Mouse (Mus musculus): ENCODE results near the gene Krtap4-1. TPM values are rescaled to one million over a fixed set of nuclear protein-coding genes. Genes with fewer than 3 reads are reported as not detected.
"Not testable (repeated sequence)": the region's sequence is repeated elsewhere in the genome, so short reads cannot be mapped to it uniquely, and the experiment has no call there.

Gene Krtap4-1
- polyA plus RNA-seq (2014; fragmentation: Nextera tagmentation; extraction: Ambion mirVana), result not detected in 2 replicates

- Histone ChIP-seq H3K9me3 (ENCODE audit: control insufficient read depth, low read length) (no peaks in the 10 kb centered on the region), H3K27me3 (ENCODE audit: control insufficient read depth, insufficient read depth, low read length) (no peaks in the 10 kb centered on the region), H3K4me3 (ENCODE audit: low read depth, low read length) (no peak within 1 kb of the TSS), H3K4me2 (ENCODE audit: low read depth, low read length, severe bottlenecking) (no peak within 1 kb of the TSS), H3K4me1 (replicated peaks; ENCODE audit: control insufficient read depth, insufficient read depth, low read length) (no peaks in the 10 kb centered on the region), H3K9ac (ENCODE audit: low read length) (no peak within 1 kb of the TSS), H3K36me3 (ENCODE audit: control insufficient read depth, insufficient read depth, low read length) (no peaks in the 10 kb centered on the region), H3K27ac (ENCODE audit: low read depth, low read length) (no peak within 1 kb of the TSS)
- DNase-seq (ENCODE audit: low spot score) (no peak), ATAC-seq (replicated peaks; ENCODE audit: low FRiP score) (no peak)
- WGBS, result 82% methylated on average over 4 of the region's 4 CpGs
Observed at GRCm38 (mm10) chr11:99628138-99628537, at the start of gene Krtap4-1. Gene Krtap4-1, minus strand, starts transcription at chr11:99628238.

- no peaks in the 10 kb centered on the region for H3K36me3 ChIP-seq (ENCODE audit: control insufficient read depth, insufficient read depth, low read length)
- H3K27ac ChIP-seq (ENCODE audit: low read depth, low read length), result no peak within 1 kb of the TSS
- no peak for ATAC-seq (replicated peaks; ENCODE audit: low FRiP score)
- no peaks in the 10 kb centered on the region for H3K27me3 ChIP-seq (ENCODE audit: control insufficient read depth, insufficient read depth, low read length)
- no peak within 1 kb of the TSS for H3K9ac ChIP-seq (ENCODE audit: low read length)
- no peaks in the 10 kb centered on the region for H3K4me1 ChIP-seq (replicated peaks; ENCODE audit: control insufficient read depth, insufficient read depth, low read length)
- no peak within 1 kb of the TSS for H3K4me3 ChIP-seq (ENCODE audit: low read depth, low read length)
- no peaks in the 10 kb centered on the region for H3K9me3 ChIP-seq (ENCODE audit: control insufficient read depth, low read length)
- no peak within 1 kb of the TSS for H3K4me2 ChIP-seq (ENCODE audit: low read depth, low read length, severe bottlenecking)
- DNase-seq (ENCODE audit: low spot score), result no peak
Observed at GRCm38 (mm10) chr11:99665860-99666259, 37.8 kb upstream of the Krtap4-1 start, which contains the start of gene Krtap4-6. Gene Krtap4-6, minus strand, starts transcription at chr11:99665960.

DNA sequence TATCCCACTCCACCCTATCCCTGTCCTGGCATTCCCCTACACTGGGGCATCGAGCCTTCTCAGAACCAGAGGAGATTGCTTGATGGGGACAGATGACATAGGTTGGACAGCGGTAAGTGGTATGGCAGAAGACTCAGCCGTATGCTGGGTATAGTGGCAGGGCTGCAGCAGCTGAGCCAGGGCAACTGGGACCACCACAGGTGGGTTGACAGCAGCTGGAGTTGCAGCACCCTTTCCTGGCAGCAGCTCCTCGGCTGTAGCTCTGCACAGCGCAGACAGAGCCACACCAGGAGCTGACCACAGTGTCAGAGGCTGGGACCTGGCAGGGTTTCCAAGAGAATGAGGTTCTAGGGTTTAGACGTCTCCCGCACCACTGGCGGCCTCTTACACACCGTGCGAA is 34.8 kb upstream of the Krtap4-1 start:
- ATAC-seq (replicated peaks; ENCODE audit: low FRiP score) (no peak), DNase-seq (ENCODE audit: low spot score) (no peak)
- Histone ChIP-seq H3K9me3 (ENCODE audit: control insufficient read depth, low read length) (no peaks in the 10 kb centered on the region), H3K27ac (ENCODE audit: low read depth, low read length) (no peak overlapping the region), H3K4me2 (ENCODE audit: low read depth, low read length, severe bottlenecking) (no peak overlapping the region), H3K27me3 (ENCODE audit: control insufficient read depth, insufficient read depth, low read length) (no peaks in the 10 kb centered on the region), H3K9ac (ENCODE audit: low read length) (no peak overlapping the region), H3K4me3 (ENCODE audit: low read depth, low read length) (no peak overlapping the region), H3K4me1 (replicated peaks; ENCODE audit: control insufficient read depth, insufficient read depth, low read length) (no peaks in the 10 kb centered on the region), H3K36me3 (ENCODE audit: control insufficient read depth, insufficient read depth, low read length) (no peaks in the 10 kb centered on the region)
- 89% methylated on average over 10 of the region's 10 CpGs for WGBS

DNA sequence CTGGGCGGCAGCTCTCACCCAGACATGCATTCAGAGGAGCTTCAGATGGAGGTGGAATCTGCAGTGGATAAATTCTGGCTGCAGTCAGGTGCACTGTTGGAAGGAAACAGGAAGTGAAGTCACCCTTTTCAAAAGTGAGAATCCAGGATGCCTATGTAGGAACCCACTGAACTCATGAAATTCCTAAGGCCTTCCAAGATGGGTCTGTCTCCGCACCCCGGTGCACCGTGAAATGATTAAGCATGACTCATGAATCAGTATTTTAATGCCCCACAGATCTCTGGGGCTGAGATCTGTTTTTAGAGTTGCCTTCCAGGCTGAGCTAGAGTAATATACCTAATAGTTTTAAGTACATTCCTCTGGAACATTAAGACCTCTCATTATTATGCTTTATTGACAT is 31.2 kb upstream of the Krtap4-1 start:
- no peaks in the 10 kb centered on the region for H3K27me3 ChIP-seq (ENCODE audit: control insufficient read depth, insufficient read depth, low read length)
- no peak overlapping the region for H3K4me2 ChIP-seq (ENCODE audit: low read depth, low read length, severe bottlenecking)
- no peak overlapping the region for H3K4me3 ChIP-seq (ENCODE audit: low read depth, low read length)
- ATAC-seq (replicated peaks; ENCODE audit: low FRiP score) (no peak), DNase-seq (ENCODE audit: low spot score) (no peak)
- no peaks in the 10 kb centered on the region for H3K4me1 ChIP-seq (replicated peaks; ENCODE audit: control insufficient read depth, insufficient read depth, low read length)
- H3K27ac ChIP-seq (ENCODE audit: low read depth, low read length), result no peak overlapping the region
- no peaks in the 10 kb centered on the region for H3K36me3 ChIP-seq (ENCODE audit: control insufficient read depth, insufficient read depth, low read length)
- WGBS, result 95% methylated on average over 4 of the region's 4 CpGs
- no peaks in the 10 kb centered on the region for H3K9me3 ChIP-seq (ENCODE audit: control insufficient read depth, low read length)
- no peak overlapping the region for H3K9ac ChIP-seq (ENCODE audit: low read length)

DNA sequence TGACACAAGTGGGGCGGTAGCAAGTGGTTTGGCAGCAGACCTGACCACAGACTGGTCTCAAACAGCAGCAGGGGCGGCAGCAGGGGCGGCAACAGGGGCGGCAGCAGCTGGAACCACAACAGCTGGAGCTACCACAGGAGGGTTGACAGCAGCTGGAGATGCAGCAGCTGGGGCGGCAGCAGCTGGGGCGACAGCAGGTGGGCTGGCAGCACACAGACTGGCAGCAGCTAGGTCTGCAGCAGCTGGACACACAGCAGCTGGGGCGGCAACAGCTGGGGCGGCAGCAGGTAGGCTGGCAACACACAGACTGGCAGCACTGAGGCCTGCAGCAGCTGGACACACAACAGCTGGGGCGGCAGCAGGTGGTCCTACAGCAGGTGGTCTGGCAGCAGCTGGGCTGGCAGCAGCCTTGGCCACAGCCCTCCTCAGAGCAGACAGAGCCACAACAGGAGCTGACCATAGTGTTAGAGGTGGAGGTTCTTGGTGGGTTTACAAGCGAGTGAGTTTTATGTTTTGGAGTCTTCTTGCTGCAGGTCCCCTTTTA is 30.5 kb upstream of the Krtap4-1 start, which contains the start of gene Gm11563:
Gene Gm11563 (minus strand): TSS at position 494 of the 544 bp plus-strand sequence.
- H3K4me2 ChIP-seq (ENCODE audit: low read depth, low read length, severe bottlenecking); H3K4me3 ChIP-seq (ENCODE audit: low read depth, low read length); H3K4me1 ChIP-seq (replicated peaks; ENCODE audit: control insufficient read depth, insufficient read depth, low read length); H3K27ac ChIP-seq (ENCODE audit: low read depth, low read length); ATAC-seq (replicated peaks; ENCODE audit: low FRiP score); H3K9ac ChIP-seq (ENCODE audit: low read length); H3K27me3 ChIP-seq (ENCODE audit: control insufficient read depth, insufficient read depth, low read length); H3K9me3 ChIP-seq (ENCODE audit: control insufficient read depth, low read length); DNase-seq (ENCODE audit: low spot score); H3K36me3 ChIP-seq (ENCODE audit: control insufficient read depth, insufficient read depth, low read length): not testable (repeated sequence)
- WGBS, result 78% methylated on average over 10 of the region's 10 CpGs

- no peaks in the 10 kb centered on the region for H3K4me1 ChIP-seq (replicated peaks; ENCODE audit: control insufficient read depth, insufficient read depth, low read length)
- H3K36me3 ChIP-seq (ENCODE audit: control insufficient read depth, insufficient read depth, low read length), result no peaks in the 10 kb centered on the region
- no peak overlapping the region for H3K27ac ChIP-seq (ENCODE audit: low read depth, low read length)
- no peak overlapping the region for H3K4me3 ChIP-seq (ENCODE audit: low read depth, low read length)
- no peak overlapping the region for H3K4me2 ChIP-seq (ENCODE audit: low read depth, low read length, severe bottlenecking)
- no peaks in the 10 kb centered on the region for H3K27me3 ChIP-seq (ENCODE audit: control insufficient read depth, insufficient read depth, low read length)
- H3K9me3 ChIP-seq (ENCODE audit: control insufficient read depth, low read length), result no peaks in the 10 kb centered on the region
- no peak overlapping the region for H3K9ac ChIP-seq (ENCODE audit: low read length)
- WGBS, result 49% methylated on average over 5 of the region's 5 CpGs
- DNase-seq (ENCODE audit: low spot score) (no peak), ATAC-seq (replicated peaks; ENCODE audit: low FRiP score) (no peak)
Observed at GRCm38 (mm10) chr11:99657051-99657450, 29.0 kb upstream of the Krtap4-1 start.

DNA sequence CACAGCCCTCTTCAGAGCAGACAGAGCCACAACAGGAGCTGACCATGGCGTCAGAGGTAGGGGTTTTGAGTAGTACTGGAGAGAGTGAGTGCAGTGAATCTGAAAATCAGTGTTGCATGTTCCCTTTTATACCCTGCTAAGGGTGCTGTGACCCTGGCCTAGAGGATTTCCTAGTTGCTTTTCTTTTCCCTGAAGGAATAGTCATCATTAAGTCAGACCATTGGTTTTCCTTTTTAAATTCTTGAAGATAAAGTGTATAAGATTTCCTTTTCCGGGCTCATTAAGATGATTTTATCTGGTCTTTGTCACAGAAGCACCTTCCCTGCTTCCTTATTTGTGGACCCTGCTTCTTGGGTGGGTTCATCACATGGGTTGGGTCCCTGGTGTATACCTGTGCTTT is 22.1 kb upstream of the Krtap4-1 start, which contains the start of gene Gm11555:
Gene Gm11555 (minus strand): TSS at position 101 of the 400 bp plus-strand sequence.
- no peak within 1 kb of the TSS for H3K27ac ChIP-seq (ENCODE audit: low read depth, low read length)
- 84% methylated on average over 2 of the region's 2 CpGs for WGBS
- ATAC-seq (replicated peaks; ENCODE audit: low FRiP score) (no peak), DNase-seq (ENCODE audit: low spot score) (no peak)
- H3K9ac ChIP-seq (ENCODE audit: low read length), result no peak within 1 kb of the TSS
- H3K4me3 ChIP-seq (ENCODE audit: low read depth, low read length), result no peak within 1 kb of the TSS
- H3K36me3 ChIP-seq (ENCODE audit: control insufficient read depth, insufficient read depth, low read length), result no peaks in the 10 kb centered on the region
- H3K4me2 ChIP-seq (ENCODE audit: low read depth, low read length, severe bottlenecking), result no peak within 1 kb of the TSS
- no peaks in the 10 kb centered on the region for H3K27me3 ChIP-seq (ENCODE audit: control insufficient read depth, insufficient read depth, low read length)
- no peaks in the 10 kb centered on the region for H3K4me1 ChIP-seq (replicated peaks; ENCODE audit: control insufficient read depth, insufficient read depth, low read length)
- no peaks in the 10 kb centered on the region for H3K9me3 ChIP-seq (ENCODE audit: control insufficient read depth, low read length)

DNA sequence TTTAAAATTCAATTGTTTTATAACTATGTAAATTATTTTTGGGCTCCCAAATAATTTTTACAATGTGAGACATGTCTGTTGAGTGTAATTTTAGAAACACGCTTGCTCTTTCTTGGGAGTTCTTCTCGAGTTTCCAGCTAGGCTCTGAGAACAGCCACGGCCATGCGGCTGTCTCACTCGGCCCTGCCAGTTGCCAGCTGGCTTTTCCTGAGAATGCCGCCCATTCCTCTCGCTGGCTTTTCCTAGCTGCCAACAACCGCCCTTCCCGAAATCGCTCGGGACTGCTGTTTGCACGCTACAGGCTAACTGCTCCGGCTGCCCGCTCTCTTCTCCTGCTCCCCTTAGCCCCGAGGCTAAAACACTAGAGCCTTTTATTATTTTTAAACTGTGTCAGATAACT is 18.4 kb upstream of the Krtap4-1 start:
- ATAC-seq (replicated peaks; ENCODE audit: low FRiP score), result no peak
- no peak overlapping the region for H3K4me3 ChIP-seq (ENCODE audit: low read depth, low read length)
- no peak for DNase-seq (ENCODE audit: low spot score)
- no peak overlapping the region for H3K27ac ChIP-seq (ENCODE audit: low read depth, low read length)
- H3K4me1 ChIP-seq (replicated peaks; ENCODE audit: control insufficient read depth, insufficient read depth, low read length), result no peaks in the 10 kb centered on the region
- no peaks in the 10 kb centered on the region for H3K27me3 ChIP-seq (ENCODE audit: control insufficient read depth, insufficient read depth, low read length)
- H3K36me3 ChIP-seq (ENCODE audit: control insufficient read depth, insufficient read depth, low read length), result no peaks in the 10 kb centered on the region
- no peak overlapping the region for H3K9ac ChIP-seq (ENCODE audit: low read length)
- H3K9me3 ChIP-seq (ENCODE audit: control insufficient read depth, low read length), result no peaks in the 10 kb centered on the region
- no peak overlapping the region for H3K4me2 ChIP-seq (ENCODE audit: low read depth, low read length, severe bottlenecking)
- WGBS, result 89% methylated on average over 15 of the region's 15 CpGs

DNA sequence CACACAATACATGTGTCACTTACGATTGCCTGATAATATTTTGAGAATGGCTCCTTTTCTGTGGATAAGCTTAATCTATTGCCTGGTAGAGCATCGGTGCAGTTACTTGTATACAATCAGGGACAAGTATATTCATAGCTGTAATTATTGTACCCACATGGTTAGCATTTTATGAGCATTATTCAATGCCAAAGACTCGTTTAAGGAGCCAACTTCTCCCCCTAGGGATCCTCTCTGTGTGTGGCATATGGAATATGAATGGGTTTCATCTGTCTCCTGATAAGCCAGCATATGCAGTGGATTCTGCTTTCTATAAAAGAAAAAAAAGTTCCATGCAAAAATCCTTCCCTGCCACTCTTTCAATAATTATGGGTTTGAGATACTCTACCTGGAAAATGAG is 16.3 kb upstream of the Krtap4-1 start:
- no peaks in the 10 kb centered on the region for H3K36me3 ChIP-seq (ENCODE audit: control insufficient read depth, insufficient read depth, low read length)
- no peaks in the 10 kb centered on the region for H3K9me3 ChIP-seq (ENCODE audit: control insufficient read depth, low read length)
- H3K9ac ChIP-seq (ENCODE audit: low read length), result no peak overlapping the region
- 76% methylated on average over 3 of the region's 3 CpGs for WGBS
- H3K4me2 ChIP-seq (ENCODE audit: low read depth, low read length, severe bottlenecking), result no peak overlapping the region
- ATAC-seq (replicated peaks; ENCODE audit: low FRiP score) (no peak), DNase-seq (ENCODE audit: low spot score) (no peak)
- H3K4me1 ChIP-seq (replicated peaks; ENCODE audit: control insufficient read depth, insufficient read depth, low read length), result no peaks in the 10 kb centered on the region
- H3K27ac ChIP-seq (ENCODE audit: low read depth, low read length), result no peak overlapping the region
- no peaks in the 10 kb centered on the region for H3K27me3 ChIP-seq (ENCODE audit: control insufficient read depth, insufficient read depth, low read length)
- no peak overlapping the region for H3K4me3 ChIP-seq (ENCODE audit: low read depth, low read length)

Measured in forebrain, embryonic 11.5 days (tissue).